Mouse (Mus musculus) lung, postnatal 0 days (tissue): ENCODE measurements around the gene Gm2056. TPM values are rescaled to one million over a fixed set of nuclear protein-coding genes. Genes with fewer than 3 reads are reported as not detected.

Experiments used
- polyA plus RNA-seq: library from polyadenylated mRNA; unstranded; fragments of >200 nt; fragmentation: Nextera tagmentation; extraction: Ambion mirVana; gene quantifications from 2 replicates; pipeline ENCODE4 v1.2.1, GENCODE M21; 2015

The Gm2056 gene
- polyA plus RNA-seq, 1 experiment from 2014 or later = not detected

Other genes with a start within 250 kb of the Gm2056 start
- not detected in 2 replicates for gene Gm21936, start 231.5 kb upstream of the Gm2056 start, polyA plus RNA-seq
- gene BB287469, start 210.4 kb upstream of the Gm2056 start, polyA plus RNA-seq = not detected in 2 replicates
- gene Gm2001, start 184.7 kb upstream of the Gm2056 start, polyA plus RNA-seq = not detected in 2 replicates
- gene Gm2016, start 152.9 kb upstream of the Gm2056 start, polyA plus RNA-seq = not detected in 2 replicates
- not detected in 2 replicates for gene Gm2022, start 131.6 kb upstream of the Gm2056 start, polyA plus RNA-seq
- gene Gm2035, start 107.1 kb upstream of the Gm2056 start, polyA plus RNA-seq = not detected in 2 replicates
- gene Gm2042, start 72.9 kb upstream of the Gm2056 start, polyA plus RNA-seq = not detected in 2 replicates
- gene Gm2075, start 15.2 kb upstream of the Gm2056 start, polyA plus RNA-seq = not detected in 2 replicates
- not detected in 2 replicates for gene Gm6803, start 8.2 kb upstream of the Gm2056 start, polyA plus RNA-seq
- not detected in 2 replicates for gene Gm16368, start 56.7 kb downstream of the Gm2056 start, polyA plus RNA-seq
- gene Gm10436, start 155.1 kb downstream of the Gm2056 start, polyA plus RNA-seq = not detected in 2 replicates
- not detected in 2 replicates for gene Gm8332, start 223.1 kb downstream of the Gm2056 start, polyA plus RNA-seq
- not detected in 2 replicates for gene Gm5662, start 247.5 kb downstream of the Gm2056 start, polyA plus RNA-seq